Mouse (Mus musculus) spleen, postnatal 4 days (tissue): ENCODE measurements around the gene Hnrnpa1.
A peak's percentile ranks its signal among the peaks of the same experiment; 100 is the strongest.
"Not testable (repeated sequence)": the region's sequence is repeated elsewhere in the genome, so short reads cannot be mapped to it uniquely, and the experiment has no call there.

Experiments
- DNase-seq, 2 experiments: peaks; one replicate each; pipeline ENCODE4 v3.0.0; 2022; ENCODE audit warnings: low spot score in 2 of 2

Hnrnpa1 gene

DNA sequence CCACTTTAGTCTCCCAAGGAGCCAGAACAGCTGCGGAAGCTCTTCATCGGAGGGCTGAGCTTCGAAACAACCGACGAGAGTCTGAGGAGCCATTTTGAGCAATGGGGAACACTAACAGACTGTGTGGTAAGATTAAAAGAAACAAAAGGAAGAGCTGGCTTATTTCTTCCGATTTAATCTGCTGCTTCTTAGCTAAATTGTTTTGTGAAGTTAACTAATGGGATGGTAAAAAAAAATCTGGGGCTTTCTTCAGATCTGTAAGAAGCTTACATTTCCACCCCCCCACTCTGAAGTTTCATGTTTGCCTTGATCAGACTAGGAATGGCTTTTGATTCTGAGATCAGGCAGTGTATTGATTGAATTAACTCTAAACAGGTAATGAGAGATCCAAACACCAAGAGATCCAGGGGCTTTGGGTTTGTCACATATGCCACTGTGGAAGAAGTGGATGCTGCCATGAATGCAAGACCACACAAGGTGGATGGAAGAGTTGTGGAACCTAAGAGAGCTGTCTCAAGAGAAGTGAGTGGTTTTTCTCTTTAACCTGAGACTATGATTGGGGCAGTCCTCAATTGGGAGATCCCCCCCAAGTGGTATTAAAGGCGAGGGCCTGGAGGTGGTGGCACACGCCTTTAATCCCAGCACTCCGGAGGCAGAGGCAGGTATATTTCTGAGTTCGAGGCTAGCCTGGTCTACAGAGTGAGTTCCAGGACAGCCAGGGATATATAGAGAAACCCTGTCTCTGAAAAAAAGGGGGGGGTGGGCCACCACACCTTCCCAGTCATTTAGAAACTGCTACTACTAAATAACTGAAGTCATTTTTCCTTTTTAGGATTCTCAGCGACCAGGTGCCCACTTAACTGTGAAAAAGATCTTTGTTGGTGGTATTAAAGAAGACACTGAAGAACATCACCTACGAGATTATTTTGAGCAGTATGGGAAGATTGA lies 1.1 kb downstream of the Hnrnpa1 start:
- not testable (repeated sequence) for DNase-seq

DNA sequence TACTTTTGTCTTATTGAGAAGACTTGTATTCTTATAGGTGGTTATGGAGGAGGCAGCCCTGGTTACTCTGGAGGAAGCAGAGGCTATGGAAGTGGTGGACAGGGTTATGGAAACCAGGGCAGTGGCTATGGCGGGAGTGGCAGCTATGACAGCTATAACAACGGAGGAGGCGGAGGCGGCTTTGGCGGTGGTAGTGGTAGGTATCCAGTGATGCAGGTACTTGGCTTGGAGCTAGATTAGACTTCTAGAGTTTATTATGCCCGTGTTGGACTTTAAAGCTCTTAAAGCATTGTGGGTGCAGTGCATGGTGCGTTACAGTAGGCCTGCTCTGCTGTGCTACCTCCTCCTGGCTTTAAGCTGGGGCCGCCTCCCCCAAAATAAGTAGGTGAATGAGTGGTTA lies 2.7 kb downstream of the Hnrnpa1 start:
- DNase-seq, result peak in 1 of 2 experiments; percentile 69

- no peak for DNase-seq
These were observed 5.4 kb downstream of the Hnrnpa1 start for GRCm38 (mm10) chr15:103245616-103246015.

- DNase-seq, result no peak
These were observed 7.0 kb downstream of the Hnrnpa1 start for GRCm38 (mm10) chr15:103247078-103247781.

- DNase-seq, result no peak
These were observed 7.7 kb downstream of the Hnrnpa1 start for GRCm38 (mm10) chr15:103247782-103248400.

DNA sequence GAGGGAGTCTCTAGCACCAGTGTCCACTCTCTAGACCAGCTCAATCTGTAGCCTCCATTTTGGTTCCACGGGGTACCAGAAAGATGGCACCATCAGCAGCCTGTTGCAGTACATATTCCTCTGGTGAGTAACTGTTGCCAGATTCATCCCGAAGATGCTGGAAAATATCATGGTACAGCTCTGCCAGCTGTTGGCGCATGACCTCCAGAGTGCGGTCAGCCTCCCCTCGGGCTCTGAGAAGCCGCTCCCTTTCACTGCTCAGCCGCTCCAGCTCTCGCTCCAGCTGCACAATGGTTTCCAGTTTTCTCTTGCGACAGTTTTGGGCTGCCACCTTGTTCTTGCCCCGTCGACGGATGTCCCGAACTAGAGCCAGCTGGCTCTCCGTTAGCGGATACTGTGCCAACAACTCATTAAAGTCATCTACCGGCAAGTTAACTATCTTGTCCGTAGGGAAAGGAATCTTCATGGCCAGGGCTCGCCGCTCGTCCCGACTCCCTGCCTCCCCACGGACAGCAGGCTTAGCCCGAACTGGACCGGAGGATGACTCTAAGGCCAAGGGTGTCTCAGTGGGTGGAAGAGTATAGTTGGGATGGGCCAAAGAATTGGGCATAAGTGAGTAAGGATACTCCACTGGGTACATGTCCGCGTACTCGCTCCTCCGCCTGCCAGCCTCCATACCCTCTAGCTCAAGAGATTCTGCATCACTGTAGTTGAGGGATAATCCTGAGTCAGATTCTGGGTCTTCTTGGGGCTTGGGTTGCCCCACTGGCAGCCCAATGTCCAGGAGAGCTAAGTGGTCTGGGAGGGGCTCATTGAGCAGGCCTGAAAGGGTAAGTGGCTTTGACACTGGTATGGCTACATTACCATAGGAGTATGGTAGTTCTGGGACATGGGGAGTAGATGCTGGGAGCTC lies 8.4 kb downstream of the Hnrnpa1 start:
- peak in 1 of 2 experiments; percentile 27 for DNase-seq

DNA sequence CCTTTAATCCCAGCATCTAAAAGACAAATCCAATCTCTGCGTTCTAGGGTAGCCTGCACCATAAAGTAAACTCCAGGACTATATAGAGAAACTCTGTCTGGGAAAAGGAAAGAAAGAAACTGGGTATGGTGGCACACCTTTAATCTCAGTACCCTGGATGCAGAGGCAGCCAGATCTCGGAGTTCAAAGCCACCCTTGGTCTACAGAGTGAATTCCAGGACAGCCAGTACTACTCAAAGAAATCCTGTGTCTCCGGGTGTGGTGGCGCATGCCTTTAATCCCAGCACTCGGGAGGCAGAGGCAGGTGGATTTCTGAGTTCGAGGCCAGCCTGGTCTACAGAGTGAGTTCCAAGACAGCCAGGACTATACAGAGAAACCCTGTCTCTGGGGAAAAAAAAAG lies 9.3 kb downstream of the Hnrnpa1 start:
- not testable (repeated sequence) for DNase-seq

DNA sequence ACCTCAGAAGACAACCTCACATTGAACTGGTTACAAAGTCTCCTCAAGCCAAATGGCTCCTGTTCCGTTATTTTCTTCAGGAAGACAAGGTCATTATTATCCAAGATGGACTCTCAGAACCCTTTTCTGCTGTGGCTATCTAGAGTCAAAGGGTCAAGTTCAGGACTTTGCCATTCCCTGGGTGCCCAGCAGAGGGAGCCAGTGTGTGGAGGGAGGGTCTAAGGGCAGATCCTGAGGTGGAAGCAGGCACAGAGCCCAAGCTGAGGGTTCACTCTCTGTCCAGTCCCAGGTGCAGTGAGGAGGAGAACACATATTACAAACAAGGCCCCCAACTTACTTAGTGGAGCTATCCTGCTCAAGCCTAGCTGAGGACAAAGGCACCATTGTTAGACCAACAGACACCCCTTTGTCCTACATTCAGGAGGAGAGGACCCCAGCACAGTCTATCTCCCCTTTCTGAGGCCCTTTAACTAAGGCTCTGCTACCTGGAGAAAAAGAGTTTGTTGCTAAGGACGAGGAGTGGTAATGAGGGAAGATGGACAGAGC lies 10.0 kb downstream of the Hnrnpa1 start:
- peak; percentile 89 to 97 for DNase-seq

DNA sequence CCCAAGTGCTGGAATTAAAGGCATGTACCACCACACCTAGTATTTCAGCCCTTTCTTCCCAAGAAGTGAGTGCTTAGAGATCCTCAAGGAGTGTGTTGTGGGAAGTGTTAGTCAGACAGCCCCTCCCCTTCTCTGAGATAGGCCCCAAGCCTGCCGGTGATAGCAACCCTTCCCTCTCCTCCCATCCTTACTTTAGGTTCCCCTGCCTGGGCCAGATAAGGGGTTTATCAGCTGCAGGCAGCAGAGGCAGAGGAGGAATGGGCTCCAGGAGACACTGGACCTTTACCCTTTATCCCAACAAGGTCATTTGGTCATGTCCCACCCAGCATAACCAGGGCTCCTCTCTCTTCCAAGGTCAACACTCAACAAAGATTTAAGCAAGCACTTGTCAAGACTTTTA lies 11.4 kb downstream of the Hnrnpa1 start:
- DNase-seq, result peak; percentile 82 to 86

DNA sequence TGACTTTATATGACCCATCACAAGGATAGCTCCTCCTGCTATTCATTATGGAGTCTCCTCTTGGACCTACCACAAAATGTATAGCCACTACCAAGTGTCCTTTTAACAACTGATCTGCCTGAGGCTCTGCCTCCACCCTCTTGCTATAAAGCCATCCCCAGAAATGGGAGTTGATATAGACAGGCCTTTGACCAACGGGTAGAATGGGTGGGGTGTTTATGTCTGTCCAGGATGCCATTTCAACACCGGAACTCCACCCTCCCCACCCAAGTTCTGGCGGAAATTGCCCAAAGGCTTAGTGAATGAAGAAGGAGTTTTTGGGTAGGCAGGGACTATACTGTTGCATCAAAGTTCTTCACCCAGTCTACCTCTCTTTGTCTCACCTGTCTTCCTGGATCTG lies 12.4 kb downstream of the Hnrnpa1 start:
- peak; percentile 78 to 81 for DNase-seq

DNA sequence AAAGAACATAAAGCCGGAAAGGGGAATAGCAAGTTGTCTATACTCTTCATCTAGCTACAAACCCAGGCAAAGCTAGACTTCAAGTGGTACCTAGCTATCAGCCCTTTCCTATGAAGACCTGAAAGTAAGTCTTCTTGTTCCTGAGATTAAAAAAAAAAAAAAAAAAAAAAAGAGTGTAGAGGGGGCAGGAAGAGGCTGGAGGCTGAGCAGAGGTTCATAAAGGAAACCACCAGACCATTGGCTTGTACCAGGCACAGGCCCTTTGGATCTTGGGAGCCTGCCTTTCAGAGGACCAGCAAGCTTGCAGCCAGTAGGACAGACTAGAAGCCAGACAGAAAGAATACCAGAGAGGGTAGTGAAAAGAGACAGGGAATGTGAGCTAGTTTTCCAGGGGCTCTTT lies 13.1 kb downstream of the Hnrnpa1 start:
- no peak for DNase-seq

DNA sequence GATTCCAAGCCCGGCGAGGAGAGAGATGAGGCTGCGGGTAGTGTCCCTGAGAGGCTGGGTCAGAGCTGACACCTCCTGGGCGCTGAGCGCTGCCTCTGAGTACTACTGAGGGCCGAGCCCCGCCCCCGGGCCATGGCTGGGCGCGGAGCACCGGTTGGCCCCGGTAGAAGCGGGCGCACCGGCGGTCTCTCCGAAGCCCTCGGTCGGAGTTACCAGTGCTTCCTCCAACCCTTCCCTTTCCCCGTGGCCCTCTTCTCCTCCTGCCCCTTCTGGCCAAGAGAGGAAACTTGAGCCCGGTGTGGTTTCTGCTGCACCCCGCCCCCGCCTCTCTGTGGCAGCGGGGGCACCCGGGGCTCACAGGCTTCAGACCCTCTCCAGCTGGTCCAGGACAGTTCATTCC lies 14.9 kb downstream of the Hnrnpa1 start:
- DNase-seq, result peak; percentile 86 to 92

- no peak for DNase-seq
These were observed 16.2 kb downstream of the Hnrnpa1 start for GRCm38 (mm10) chr15:103256210-103256986.

DNA sequence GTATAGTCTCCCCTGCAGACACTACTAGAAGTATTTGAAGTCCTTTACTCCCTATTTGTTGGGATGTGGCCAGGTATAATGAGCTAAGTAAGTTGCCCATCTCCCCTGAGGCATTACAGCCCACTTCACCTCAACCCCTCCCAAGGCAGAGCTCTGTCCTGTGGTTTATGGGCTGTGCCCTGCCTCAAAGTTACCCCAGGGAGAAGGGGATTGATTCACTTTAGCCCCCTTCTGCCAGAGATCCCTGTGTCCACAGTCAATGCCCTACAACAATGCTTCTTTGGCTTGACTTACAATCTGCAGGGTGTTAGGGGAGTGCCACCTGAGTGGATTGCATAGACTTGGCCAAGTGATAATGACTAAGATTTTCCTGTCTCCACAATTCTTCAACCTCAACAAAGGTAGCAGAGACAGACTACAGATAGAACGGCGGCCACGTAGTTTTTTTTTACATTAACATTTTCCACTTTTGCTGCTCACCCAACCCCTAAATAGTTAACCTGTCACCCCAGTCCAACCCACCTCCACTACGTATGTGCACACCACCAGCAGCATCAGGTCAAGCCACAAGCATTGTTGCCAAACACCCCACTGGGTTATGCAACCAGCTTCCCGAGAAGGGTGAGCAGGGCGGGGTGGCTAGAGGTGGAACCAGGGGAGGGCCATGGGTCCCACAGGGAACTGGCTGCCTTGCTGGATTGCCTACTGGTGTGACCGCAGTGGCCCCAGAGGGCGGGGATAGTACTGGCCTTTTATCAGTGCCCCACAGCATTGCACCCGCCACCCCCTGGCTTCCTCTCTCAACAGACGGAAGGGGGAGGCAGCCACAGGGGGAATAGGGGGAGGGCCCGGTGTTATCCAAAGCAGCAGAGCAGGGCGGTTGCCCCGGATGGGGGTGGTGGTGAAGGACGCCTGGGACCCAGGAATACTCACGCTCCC lies 17.8 kb downstream of the Hnrnpa1 start, which contains the start of gene Nfe2:
TSS of gene Nfe2 (minus strand) at position 614 of the 939 bp plus-strand sequence.
- peak; percentile 95 to 96 for DNase-seq

DNA sequence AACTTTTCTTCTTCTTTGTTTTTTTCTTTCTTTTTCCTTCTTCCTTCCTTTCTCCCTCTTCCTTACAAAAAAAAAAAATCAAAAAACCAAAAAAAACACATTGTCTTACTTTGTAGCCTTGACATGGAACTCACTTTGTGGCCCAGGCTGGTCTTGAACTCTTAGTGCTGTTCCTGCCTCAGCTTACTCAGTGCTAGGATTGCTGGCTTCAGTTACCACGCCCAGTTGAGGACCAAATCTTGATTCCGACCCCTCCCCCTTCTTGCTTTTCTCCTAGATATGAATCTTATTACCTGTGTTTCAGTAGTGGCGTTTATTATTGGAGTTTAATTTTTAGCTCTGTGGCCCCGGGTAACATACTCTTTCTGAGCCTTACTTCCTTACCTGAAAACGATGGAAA lies 18.9 kb downstream of the Hnrnpa1 start:
- DNase-seq, result no peak

DNA sequence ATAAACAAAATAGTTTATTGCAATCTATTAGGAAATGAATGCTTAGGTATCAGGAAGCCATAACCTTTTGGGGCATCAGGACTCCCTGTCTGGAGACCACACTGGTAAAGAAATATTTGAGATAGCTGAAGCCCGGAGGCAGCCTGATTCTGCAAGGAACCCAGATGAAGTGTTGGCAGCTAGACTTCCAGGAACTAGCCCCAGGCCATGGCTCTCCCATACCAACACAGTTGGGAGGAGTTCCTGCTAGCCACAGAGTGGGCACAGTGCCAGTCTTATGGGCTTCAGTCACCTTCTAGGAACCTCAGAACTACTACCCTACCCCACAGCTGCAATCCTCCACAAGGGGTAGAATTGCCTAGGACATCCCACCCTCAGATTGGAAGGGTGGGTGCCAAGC lies 19.8 kb downstream of the Hnrnpa1 start:
- DNase-seq, result peak; percentile 75 to 85

DNA sequence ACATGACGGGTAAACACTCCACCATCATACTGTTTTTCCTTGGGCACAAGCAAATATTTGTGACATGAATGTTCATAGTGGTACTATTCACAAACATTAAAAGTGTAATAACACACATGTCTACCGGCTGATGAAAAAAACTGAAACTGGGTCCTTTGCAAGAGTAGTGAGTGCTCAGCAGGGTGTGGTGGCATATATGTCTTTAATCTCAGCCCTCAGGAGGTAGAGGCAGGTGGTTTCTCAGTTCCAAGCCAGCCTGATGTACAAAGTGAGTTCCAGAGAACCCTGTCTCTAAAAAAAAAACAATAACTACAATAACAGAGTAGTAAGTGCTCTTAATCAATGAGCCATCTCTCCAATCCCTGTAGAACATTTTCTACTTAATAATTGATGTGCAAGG lies 24.6 kb downstream of the Hnrnpa1 start:
- no peak for DNase-seq

DNA sequence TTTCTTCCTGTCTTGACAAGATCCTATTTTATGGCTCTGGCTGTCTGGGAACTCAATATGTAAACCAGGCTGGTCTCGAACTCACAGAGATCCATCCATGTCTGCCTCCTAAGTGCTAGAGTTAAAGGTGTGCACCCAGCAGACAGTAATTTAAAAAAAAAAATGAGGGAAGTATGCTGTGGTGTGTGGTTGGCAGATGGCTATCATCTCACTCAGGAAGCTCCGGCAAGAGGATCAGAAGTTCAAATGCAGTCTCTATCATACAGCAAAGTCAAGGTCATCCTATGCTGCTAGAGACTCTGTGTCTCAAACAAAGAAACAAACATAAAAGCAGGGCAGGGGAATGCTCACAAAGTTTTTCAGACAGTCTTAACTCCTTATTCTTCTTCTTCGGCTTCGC lies 28.7 kb downstream of the Hnrnpa1 start:
- no peak for DNase-seq
